Mouse (Mus musculus) adrenal gland, postnatal 36 days (tissue): ENCODE data around the gene Ttll11. TPM values are rescaled to one million over a fixed set of nuclear protein-coding genes. Genes with fewer than 3 reads are reported as not detected.

Experiments used
- DNase-seq, 2 experiments: peaks; one replicate each; pipeline ENCODE4 v3.0.0; 2021; ENCODE audit warnings: mixed read lengths in 1 of 2
- total RNA-seq, 2 experiments: library from RNA; stranded (reverse); gene quantifications; 2 replicates each; pipeline ENCODE4 v1.2.3; 2021

The Ttll11 gene
- total RNA-seq, 2 experiments from 2014 or later = 1.7 to 23.0 TPM

DNA sequence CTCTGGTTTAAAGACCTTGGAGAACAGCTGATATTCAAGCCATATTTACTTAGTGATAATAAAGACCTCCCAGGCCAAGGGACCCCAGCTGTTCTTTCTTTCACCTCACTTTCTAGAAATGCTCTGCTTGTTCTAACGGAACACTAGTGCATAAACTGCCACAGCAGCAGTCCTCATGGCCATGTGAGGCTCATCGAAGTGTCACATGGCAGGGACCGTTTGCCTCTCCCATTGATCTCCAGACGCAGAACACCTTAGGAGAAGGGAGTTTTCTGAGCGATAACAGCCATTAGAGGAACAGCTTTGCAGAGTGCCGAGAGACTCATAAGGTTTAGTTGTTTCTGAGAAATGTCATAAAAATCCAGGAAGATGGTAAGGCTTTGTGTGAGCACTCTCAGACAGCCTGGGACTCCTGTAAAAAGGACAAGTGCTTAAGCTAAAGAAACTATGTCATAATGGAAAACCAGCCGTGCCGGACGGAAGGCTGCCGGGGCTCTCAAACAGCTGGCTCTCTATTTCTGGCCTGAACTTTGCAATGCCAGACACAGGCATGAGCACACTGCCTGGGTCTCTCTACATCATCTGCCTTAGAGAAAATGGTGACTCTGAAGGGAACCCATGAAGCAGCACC is 13.7 kb downstream of the Ttll11 start:
- DNase-seq = no peak

DNA sequence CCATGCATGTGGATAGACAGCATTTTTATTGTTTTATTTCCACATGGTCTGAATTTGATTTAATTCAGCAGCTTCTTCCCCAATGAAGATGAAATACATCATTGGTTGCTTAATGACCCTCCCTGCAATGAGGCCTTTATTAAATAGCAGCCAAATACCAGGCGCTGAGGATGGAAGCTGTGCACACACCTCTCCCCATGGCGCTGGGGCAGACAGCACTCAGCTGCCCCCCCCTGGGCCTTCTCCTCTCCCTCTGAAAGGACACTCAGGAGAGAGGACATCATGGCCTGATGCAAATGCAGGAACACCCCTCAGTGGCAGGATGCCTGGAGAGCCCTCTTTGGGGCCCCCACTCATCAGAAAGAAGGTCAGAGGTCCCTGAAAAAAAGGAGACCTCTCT is 16.4 kb downstream of the Ttll11 start:
- DNase-seq = no peak

DNA sequence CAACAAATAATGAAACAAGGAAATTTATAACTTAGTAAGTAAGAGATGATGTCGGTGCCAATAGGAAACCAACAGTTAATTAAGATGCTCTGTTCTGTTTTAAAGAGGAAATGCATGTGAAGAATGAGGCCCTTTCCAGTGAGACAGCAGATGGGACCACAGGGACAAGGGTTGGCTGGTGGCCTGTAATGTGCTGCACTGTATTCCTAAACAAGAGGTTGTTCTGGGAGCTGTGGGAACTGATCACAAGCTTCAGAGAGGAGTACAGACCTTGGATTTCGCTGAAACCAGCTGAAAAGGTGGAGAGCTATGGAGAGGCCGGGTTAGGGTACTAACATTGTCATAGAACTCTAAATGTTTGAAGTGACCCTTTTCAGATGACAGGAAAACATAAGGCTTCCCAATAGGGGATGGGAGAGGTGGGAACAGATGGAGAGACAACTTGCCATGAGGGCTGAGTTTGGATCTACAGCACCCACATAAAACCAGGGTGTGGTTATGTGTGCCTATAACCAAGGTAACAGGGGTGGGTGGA is 18.1 kb downstream of the Ttll11 start:
- DNase-seq = no peak

DNA sequence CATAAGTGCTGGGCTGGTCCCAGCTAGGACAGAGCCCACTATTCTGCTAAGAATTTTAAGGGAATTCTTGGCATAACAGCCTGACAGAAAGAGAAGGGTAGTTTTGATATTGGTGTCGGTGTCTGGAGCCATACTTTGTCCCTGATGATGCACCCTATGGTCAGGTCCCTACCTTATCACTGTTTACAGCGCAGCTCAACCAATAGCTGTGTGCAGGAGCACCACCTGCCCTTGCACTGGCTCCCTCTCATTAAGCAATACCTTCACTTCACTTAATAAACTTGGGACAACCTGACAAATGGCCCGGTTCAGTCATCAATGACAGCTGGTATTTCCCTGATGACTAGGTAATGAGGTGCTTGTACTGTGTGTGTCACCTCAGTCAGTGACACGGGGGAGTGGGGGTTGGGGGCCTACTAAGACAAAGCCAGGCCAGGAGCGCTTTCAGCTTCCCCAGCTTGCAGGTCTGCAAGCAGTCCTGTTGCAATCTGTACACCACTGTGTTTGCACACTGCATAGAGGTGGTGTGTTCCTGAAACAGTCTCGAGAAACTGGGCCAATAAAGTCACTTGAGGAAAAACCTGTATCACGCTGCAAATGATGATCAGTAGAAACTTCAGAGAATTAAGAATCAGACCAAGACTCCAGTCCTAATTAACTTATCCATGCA is 22.1 kb downstream of the Ttll11 start:
- DNase-seq = no peak

DNA sequence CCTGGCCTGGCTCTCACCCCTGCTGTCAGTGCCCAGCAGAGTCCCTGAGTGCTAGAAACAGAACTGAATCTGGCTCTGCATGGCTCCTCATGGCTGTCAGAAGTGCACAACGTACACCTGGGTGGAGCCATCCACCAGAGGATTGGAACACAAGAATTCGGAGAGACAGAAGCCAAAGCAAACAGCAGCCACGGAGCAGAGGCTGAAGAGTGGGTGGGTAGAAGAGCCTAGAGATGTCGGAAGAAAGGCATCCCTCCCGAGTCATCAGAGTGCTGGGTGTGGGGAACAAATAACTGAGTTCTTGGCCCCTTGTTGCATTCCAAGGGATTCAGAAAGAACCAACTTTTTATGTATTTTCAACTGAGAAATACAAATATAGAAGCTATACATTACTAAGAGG is 24.5 kb downstream of the Ttll11 start:
- no peak for DNase-seq

DNA sequence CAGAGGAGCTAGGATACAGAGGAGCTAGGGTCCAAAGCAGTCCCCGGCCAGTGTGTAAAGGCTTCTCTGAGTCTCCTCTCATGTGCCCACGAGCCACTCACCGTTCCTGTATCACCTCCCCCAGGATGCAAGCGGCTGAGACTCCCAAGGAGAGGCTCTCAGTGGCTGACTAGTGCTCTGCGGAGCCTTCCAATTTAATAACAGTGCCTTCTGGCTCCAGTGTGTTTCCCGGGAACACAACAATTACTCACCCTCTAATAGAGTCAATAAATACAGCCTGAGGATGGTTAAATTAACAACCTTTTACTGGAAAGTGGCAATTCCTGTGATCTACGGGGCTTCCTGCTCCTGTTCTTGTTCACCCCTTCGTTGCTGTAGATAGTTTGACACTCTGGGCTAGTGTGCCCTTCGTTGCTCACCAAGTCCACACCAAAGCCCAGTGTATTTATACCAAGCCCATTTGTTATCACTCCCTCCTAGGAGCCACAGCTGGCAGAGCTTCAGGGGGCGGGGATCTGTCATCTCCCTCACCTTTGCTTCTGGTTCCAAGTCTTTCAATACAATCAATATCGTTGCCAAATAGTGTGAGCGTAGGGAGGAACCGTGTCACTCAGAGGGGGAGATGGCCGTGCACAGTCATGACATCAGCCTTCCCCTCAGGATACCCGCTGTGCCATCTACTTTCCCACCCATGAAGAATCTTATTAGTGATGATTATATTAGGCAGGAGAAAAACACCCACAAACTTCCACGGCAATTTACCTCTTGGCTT is 27.3 kb downstream of the Ttll11 start:
- no peak for DNase-seq

DNA sequence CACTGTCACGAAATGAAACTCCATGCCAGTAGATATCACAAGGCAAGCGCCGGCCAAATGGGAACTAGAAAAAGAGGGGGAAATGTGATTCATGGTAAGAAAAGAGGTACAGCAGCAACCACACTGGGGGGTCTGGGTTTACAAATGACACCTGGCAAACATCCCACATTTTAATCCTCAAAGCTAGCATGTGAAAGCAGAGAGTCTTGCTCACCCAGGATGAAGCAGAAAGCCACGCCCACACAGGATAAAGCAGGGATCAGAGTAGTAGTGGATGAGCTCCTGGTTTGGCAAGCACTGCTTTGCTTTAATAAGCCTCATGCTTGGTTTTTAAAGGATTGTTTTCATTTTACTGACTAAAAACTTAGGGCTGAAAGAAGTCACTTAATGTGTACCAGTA is 34.8 kb downstream of the Ttll11 start:
- no peak for DNase-seq

DNA sequence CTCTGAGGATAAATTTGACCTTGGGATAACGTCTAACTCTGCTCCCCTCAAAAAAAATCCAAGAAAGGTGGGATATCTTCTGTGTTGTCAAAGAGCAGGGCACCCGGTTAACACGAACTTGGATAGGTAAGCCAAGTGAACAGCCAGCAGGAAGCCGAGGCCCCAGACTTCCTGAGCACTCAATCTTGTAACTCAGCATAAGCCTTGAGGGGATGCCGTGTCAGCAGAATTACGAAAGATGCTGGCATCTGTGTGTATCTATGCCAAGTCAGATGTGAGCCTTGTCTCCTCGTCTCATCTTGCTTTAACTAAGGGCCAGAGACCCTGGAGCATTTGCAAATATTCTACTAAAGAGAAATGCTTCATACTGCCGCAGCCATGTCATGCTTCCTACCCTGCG is 36.8 kb downstream of the Ttll11 start:
- DNase-seq = peak in 1 of 2 experiments; percentile 15

DNA sequence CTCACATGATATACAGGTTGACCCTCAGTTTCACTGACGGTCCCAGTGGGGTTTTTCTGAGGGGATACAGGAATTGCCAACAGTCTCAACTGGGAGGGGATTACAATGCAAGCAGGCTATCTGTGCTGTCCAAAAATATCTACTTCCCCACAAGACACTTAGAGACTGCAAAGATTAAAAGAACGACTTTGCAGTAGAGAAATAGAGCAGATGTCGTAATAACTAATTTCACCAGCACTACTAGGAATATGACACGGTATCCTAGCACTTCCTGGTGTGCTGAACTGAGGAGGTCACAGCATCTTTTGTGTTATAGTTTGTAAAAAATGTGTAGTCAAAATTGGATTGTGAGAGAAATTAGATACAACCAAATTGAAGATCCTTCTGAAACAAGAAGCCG is 44.7 kb downstream of the Ttll11 start:
- DNase-seq = no peak

DNA sequence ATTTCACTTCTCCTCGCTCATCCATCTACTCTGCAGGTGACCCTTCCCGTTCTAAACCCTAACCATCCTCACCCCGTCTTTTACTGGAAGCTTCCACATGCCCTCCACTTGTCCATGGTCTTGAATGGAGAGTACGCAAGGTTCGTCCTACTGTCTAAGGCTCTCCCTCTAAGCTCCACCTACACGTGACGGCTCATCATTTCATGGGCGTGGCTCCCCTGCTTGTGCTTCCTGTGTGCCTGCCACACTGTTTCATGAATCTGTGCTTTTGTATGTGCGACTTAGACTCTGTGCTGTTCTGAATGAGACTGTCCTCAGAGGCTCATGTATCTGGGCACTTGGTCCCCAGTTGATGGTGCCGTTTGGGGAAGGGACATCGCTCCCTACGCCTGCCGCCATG is 46.6 kb downstream of the Ttll11 start:
- no peak for DNase-seq

DNA sequence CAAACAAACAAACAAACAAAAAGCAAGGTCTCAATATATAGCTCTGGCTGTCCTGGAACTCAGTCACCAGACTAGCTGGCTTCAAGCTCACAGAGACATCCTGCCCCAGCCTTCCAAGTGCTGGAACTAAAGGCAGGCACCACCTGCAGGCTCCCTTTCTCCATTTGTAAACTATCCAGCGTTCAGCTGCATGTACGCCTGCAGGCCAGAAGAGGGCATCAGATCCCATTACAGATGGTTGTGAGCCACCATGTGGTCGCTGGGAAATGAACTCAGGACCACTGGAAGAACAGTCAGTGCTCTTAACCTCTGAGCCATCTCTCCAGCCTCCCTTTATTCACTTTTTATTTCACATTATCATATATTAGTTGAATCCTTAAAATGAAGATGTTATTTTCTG is 48.1 kb downstream of the Ttll11 start:
- no peak for DNase-seq

DNA sequence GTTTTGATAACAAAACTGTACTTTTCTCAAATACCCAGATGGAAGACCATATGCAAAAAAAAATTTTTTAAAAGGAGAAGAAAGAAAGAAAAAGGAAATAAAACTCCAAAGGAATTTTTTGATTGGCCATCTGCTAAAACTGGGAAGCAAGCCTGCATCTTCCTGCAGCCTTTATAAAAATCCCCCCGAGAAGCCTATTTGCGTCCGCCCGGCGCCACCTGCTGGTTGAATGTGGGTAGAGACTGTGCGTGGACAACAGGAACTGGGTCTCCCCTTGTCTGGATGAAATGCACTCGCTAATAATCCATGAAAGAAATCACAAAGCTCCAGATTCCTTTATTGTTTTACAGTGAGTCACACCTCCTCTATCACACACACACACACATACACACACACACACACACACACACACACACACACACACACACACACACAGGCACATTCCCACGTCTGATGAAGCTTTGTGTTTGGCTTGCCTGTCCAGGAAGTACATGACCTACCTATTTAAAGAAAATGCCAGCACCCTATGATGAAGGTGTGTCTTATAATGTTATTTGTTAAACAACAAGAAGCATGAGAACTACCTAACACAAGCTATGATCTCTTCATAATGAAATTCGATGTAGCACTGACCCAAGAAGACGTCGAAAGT is 49.1 kb downstream of the Ttll11 start:
- DNase-seq = peak; percentile 82 to 88

DNA sequence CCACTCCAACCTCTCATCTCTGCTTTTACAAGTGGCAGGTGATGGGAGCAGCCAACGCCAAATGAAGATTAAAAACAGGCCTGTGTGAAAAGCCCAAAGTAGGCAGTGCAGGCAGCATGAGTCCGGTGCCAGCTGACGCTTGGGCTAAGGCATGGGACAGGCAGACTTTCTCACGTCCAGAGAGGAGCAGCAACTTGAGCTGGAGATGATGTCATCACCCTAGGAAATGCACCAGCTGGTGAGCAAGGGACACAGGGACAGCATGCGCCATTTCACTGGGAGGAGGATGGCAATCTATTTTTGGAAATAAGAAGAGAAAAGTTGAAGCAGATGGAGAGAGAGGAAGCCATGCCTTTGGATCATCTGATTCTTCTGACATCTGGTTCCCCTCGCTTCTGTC is 51.6 kb downstream of the Ttll11 start:
- DNase-seq = no peak

DNA sequence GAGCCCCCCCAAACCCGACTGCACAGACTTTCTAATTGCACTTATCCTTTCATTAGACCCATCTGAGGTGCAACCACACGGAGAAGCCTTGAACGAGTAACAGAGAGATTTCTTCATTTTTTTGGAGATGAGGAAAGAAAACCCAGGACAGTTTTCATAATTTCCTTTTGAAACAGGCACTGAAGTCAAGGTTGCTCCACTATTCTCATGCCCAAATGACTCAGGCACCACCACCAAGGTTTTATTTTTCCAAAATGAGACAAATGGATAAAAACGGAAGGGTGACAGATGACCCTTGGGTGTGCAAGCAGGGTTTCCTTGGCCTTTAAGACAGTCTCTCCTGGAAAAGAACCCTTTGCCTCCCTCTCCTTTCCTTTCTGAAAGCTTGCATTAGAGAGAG is 54.8 kb downstream of the Ttll11 start:
- DNase-seq = peak; percentile 36 to 39

DNA sequence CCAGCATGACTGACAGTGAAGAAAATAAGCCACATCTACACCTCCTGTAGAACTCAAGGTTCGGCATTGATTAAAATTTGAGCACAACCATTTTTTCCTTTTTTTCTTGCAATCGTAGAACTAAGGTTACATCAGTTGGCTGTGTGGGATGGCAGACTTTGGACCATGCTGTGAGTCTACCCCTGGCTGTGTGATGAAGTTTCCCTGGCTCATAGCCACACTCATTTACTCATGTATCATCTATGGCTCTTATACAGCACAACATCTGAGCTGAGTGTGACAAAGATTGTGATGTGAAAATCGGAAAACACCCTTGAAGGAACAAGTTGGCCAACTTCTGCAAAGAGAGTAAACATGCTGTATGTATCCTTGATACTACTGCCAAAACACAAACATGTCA is 56.8 kb downstream of the Ttll11 start:
- DNase-seq = no peak

DNA sequence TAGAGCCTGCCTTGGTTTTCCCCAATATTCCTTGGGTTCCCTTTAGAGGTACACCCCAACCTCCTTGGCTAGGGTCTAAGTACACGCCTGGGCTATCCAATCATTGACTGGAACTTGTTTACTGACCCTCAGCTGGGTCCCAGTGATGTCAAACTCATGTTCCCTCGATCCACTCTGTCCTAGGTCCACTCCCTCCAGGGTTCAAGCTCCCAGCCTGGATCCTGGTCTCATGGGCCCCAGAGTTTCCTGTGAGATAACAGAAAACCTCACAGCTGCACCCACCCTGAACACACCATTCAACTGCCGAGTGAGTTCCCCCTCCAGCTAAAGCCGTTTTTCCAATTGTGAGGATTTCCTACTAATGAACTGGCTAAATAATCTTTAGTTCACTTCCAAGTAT is 67.6 kb downstream of the Ttll11 start:
- no peak for DNase-seq

DNA sequence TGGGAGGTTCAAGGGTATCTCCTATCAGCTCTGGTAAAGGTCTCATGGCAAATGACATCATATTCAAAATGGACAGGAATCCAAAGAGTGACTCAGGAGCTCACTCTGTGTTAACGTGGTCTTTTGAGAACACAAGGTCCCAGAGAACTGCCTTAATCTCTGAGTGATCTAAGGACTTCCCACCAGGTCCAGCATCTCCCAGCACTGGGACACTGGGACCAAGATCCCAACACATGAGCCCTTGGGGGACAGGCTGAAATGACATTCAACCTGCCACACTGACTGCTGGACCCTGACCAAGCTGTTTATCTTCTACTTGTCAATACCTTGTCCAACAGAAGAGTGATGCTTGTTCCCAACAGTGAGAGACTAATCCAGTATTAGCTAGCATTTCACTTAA is 68.0 kb downstream of the Ttll11 start:
- DNase-seq = no peak

DNA sequence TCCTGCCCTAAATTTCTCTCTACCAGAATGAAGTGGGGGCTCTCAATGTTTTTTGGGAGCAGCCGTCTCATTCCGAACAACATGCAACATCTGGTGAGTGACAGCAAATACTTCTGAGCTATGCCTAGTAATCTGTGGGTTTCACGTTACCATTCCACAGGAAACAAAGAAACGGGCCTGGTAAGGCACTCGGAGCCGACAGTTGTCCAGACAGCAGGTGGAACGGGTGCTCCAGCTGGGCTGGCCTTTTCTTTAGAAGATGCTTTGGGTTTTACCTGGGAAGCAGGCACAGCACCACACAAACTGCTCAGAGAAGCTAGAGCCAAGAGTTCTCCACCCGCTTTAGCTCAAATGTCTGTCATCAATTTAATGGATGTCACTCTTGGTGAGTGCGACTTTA is 69.0 kb downstream of the Ttll11 start:
- no peak for DNase-seq

DNA sequence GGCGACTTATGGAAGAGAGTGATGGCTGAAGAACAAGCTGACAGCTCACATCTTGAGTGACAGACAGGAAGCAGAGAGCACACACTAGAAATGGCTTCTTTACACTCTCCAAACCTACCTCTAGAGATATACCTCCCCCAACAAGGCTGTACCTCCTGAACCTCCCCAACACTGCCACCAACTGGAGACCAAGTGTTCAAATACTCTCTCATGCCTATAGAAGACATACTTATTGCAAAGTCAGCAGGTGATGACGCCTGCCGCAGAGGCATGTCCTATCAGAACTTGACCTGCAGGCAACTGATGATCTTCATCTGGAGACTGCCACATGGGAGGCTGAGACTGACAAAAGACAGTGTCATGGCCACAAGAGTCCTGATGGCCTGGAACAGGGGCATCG is 70.4 kb downstream of the Ttll11 start:
- DNase-seq = no peak

DNA sequence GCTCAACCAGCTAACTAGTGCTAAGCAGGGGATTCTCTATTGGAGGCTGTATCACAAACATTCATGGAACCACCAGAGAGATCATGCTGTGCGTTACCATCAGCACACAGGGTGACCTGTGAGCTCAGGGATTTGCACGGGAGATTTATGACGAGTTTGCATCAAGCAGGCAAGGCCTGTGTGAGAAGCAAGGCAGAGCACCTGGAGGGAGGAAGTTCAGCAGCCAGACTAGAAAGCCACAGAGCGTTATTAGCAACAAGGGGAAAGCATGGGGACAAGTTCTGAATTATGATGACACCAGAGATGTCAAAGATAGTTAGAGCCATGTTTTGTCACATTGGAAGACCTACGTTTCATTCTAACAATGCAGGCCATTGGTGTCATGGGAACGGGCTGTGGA is 72.1 kb downstream of the Ttll11 start:
- DNase-seq = no peak

DNA sequence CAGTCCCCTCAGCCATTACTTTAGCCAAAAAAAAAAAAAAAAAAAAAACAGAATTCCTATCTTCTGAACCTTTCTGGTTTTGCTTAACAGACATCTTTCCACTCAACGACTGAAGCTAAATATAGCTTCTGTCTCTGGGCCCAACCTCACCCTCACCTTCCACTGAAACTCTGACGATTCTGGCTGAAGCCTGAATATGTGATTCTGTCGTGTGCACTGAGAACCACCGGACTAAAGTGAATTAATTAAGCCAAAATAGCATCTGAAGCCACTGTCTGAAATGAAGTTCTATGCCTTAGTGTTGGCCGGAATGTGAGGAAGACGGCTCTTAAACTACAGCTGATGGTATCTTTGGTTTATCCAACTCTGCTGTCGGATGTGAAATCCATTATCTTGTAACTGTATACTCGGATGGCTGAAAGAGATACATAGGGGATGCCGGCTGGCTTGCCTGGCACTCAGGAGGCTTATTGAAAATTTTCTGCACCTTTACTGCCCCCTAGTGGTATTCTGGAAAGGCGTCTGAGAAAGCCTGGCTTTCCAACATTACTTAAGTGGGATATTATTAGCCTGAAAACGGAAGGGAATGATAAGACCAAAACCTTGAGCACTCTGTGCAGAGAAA is 73.4 kb downstream of the Ttll11 start:
- peak; percentile 59 to 75 for DNase-seq

DNA sequence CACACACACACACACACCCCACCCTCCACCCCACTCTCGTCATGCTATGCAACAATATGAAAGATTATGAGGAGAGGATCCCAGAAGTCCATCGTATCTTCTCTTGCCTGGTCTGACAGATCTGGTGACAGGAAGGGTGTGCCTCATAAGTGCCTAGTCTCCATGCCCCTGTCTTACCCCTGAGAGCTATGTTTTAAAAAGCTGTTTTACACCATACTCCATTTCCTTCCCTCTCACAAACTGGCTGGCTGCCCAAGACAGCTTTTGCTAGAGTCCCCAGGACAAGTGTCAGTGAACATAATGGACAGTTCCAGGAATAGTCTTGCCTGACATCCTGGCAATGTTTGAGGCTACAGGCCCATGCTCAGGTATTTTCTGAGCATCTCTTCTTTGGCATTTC is 78.9 kb downstream of the Ttll11 start:
- DNase-seq = peak; percentile 19 to 42
